Mouse (Mus musculus) heart, adult 9 months (tissue): ENCODE data around the gene Olfr49.
"Not testable (repeated sequence)": the region's sequence is repeated elsewhere in the genome, so short reads cannot be mapped to it uniquely, and the experiment has no call there.

ENCODE experiments used
- DNase-seq, 2 experiments: peaks; one replicate each; pipeline ENCODE4 v3.0.0; 2022; ENCODE audit warnings: low spot score in 2 of 2

The Olfr49 gene

DNA sequence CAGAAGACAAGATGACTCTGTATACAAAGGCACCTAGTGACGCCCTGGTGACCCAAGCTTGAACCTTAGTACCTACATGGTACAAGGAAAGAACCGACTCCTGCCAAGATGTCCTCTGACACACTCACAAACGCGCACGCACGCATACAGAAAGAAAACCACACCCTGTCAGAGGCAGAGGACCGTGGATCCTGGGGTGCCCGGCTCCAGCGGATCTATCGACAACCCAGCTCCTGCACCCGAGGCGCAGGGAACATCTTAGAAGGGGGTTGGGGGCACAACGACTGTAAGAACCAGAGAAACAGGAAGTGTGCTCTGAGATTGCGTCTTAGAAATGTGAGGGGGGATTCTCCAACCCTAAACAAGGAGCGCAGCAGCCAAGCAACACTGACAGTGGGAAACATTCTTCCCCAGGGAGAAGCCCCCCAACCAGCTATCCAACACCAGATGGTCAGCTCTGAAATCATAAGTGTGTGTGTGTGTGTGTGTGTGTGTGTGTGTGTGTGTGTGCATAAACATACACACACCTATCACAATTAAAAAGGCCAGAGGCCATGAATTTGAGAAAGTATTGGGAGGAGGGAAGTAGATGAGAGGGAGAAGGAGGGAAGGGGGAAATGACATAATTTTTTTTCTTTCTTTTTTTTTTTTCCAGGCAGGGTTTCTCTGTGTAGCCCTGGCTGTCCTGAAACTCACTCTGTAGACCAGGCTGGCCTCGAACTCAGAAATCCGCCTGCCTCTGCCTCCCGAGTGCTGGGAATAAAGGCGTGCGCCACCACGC lies 53.4 kb downstream of the Olfr49 start:
- no peak for DNase-seq

DNA sequence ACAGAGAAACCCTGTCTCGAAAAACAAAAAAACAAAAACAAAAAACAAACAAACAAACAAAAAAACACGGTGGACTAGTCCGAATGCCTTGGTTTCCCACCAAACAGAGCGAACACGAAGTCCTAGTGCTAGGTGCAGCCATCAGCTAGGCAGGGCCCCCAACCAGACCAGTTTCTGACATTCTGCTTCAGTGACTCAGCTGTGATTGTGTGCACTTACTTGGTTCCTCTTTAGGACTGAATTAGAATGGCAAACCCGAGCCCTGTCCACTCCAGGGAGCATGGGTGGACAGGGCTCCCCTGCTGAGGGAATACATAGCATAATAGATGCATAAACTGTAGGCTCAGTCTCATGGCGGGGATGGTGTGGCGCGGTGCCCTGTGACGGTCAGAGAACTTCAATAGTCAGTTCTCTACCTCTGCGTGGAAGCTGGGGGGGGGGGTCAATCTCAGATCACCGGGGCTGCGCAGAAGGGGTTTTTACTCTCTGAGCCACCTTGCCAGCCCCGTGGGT lies 54.0 kb downstream of the Olfr49 start:
- DNase-seq, result no peak

DNA sequence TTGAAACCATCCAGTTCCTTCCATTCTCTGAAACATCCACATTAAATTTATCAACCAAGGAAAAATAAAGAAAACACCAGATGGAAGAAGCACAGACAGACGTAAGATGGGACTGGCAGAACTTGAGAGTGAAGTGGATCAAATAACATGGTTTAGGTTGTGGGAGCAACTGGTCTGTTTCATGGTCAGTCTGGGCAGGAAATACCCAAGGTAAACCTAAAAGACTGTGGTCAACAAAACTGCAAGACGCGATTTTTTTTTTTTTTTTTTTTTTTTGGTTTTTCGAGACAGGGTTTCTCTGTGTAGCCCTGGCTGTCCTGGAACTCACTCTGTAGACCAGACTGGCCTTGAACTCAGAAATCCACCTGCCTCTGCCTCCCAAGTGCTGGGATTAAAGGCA lies 54.9 kb downstream of the Olfr49 start:
- not testable (repeated sequence) for DNase-seq

DNA sequence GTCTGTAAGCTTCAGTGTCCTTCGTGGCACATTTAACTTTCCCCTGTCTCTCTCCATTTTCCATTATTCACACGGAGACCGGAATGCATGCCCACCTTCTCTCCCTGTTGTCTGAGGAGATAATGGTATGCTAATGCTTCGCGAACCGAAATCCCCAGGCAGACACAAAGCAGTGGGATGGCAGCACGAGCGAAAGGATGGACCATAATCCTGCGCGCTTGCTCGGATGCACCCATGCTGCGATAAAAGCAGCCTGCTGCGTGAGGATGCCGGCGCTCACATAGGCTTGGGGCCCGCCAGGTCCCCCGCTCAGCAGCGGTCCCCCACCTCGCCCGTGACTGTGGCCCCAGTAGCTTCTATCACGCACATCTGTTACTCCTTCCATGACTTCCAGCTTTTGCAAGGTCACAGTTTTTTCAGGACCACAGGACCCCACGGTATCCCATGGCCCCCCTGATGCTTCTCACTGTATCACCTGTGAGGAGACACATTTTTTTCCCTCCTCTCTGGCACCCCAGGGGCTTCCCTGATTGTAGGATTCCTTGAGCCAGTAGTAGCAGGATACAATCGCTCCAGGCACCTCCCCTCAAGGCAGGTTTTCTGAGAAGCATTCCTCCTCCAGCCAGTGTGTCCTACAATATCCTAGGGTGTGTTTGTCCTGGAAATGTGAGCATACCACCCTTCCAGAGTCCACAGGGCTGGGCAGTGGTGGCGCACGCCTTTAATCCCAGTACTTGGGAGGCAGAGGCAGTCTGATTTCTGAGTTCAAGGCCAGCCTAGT lies 55.6 kb downstream of the Olfr49 start:
- DNase-seq, result no peak

DNA sequence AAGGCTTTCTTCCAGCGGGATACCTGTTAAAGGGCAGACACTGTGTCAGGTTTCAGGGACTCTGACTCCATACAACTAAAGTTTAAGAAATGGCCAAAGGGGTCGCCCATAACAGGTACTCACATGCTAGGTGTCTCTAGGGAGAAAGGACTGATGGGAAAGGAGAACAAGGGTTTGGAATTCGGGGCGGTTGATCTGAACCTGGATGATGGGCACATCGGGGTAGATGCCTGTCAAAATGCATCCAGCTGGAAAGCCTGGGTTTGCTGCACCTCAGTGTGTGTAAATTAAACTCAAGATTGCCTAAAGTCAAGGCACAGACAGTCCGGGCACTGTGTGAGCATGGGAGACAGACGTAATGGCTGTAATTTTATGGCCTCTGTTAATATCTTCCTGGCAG lies 56.2 kb downstream of the Olfr49 start:
- DNase-seq, result no peak
